Mouse (Mus musculus): ENCODE results near the gene Ddx47.

- TF ChIP-seq TAL1 (IDR thresholded peaks at IDR 0.05; ENCODE audit: low read length) (no peak), GATA1 (IDR thresholded peaks at IDR 0.05; ENCODE audit: low read length) (no peak)
These were observed 58.4 kb downstream of the Ddx47 start for GRCm38 (mm10) chr6:135069856-135070255.

All from erythroblast, embryonic 14.5 days (primary cell).